Mouse (Mus musculus): ENCODE data around the gene Eml4. TPM values are rescaled to one million over a fixed set of nuclear protein-coding genes. Genes with fewer than 3 reads are reported as not detected.

The Eml4 gene
- total and polyA plus RNA-seq, 3 experiments = 38.2 to 75.6 (median 60.1) TPM

DNA sequence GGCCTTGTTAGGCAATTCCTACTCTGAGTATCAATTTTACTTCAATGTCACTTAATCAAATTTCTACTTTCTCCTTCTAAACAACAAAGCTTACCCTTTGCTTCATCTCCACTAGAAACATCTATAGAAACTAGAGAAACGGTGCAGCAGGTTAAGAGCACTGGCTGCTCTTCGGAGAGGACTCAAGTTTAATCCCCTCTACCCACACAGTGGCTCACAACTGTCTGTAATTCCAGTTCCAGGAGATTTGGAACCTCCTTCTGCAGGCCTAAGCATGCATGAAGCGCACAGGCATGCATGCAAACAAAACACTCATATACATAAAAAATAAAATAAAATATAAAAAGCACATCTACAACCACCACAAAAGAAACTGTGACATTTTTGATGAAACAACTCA, 161.4 kb downstream of the Eml4 start:
- H3K4me1 ChIP-seq (ENCODE audit: control insufficient read depth in 1 of 2, insufficient read depth in 2 of 2) = peaks cover 10 to 31% of the 10 kb centered on the region in 2 experiments
- in situ Hi-C loops (cut with MboI; ENCODE audit: low pct_ligation_motif_present, low pct_unique_long_range_greater_than_20kb, low sequenced_read_pairs) = no loop called here
- dilution Hi-C loops (cut with MboI; ENCODE audit: extremely low pct_ligation_motif_present, extremely low pct_unique_long_range_greater_than_20kb, low sequenced_read_pairs) = no loop called here

GRCm38 (mm10) chr17:83513655-83514212, 163.0 kb downstream of the Eml4 start:
- dilution Hi-C loops (cut with MboI; ENCODE audit: extremely low pct_ligation_motif_present, extremely low pct_unique_long_range_greater_than_20kb, low sequenced_read_pairs) = no loop called here
- H3K4me1 ChIP-seq (ENCODE audit: control insufficient read depth in 1 of 2, insufficient read depth in 2 of 2) = peaks cover 10 to 31% of the 10 kb centered on the region in 2 experiments
- DNase-seq (ENCODE audit: extremely low read depth) = no peak

More for the DNA sequence above, 161.4 kb downstream of the Eml4 start:
- DNase-seq (ENCODE audit: extremely low read depth) = no peak
- no peak overlapping the region for H3K4me3 ChIP-seq (replicated peaks in 1 of 3; ENCODE audit: low read depth in 2 of 3, low read length in 2 of 3, poor library complexity in 1 of 3)
- H3K9ac ChIP-seq (ENCODE audit: insufficient read depth, low read depth) = no peak overlapping the region
- H3K27ac ChIP-seq (ENCODE audit: insufficient read depth, low read depth) = no peak overlapping the region
- peaks cover 59% of the 10 kb centered on the region for H3K79me2 ChIP-seq (replicated peaks; ENCODE audit: control insufficient read depth, extremely low read depth, insufficient read depth, poor library complexity, severe bottlenecking)
- 0 out of 2 replicates have a peak overlapping the region, but pooled peaks have one; percentile 7 for H3K4me2 ChIP-seq (ENCODE audit: insufficient read depth, low read depth, poor library complexity, severe bottlenecking)
- peaks cover 2 to 31% of the 10 kb centered on the region in 2 experiments for H3K36me3 ChIP-seq (replicated peaks in 1 of 2; ENCODE audit: control insufficient read depth in 1 of 2, insufficient read depth in 1 of 2, low read length in 1 of 2)
- H3K27me3 ChIP-seq (replicated peaks) = no peaks in the 10 kb centered on the region
- H3K9me3 ChIP-seq (replicated peaks; ENCODE audit: low read length) = no peaks in the 10 kb centered on the region
- no peak for TF ChIP-seq MAFK (IDR thresholded peaks at IDR 0.05; ENCODE audit: insufficient replicate concordance, low read length)
- TF ChIP-seq RCOR1 (conservative IDR thresholded peaks at IDR 0.05; ENCODE audit: low read depth, low read length) = no peak
- TF ChIP-seq ETS1 (conservative IDR thresholded peaks at IDR 0.05; ENCODE audit: low read depth, low read length) = no peak
- TF ChIP-seq MAZ (IDR thresholded peaks at IDR 0.05; ENCODE audit: low read depth, low read length) = no peak
- no peak for TF ChIP-seq E2F4 (IDR thresholded peaks at IDR 0.05; ENCODE audit: insufficient replicate concordance, low read depth, low read length)
- no peak for TF ChIP-seq KAT2A (IDR thresholded peaks at IDR 0.05; ENCODE audit: insufficient replicate concordance, low read length)
- no peak for TF ChIP-seq MXI1 (IDR thresholded peaks at IDR 0.05; ENCODE audit: low read depth, low read length)
- no peak for TF ChIP-seq POLR2AphosphoS2 (IDR thresholded peaks at IDR 0.05; ENCODE audit: low read depth, low read length)
- TF ChIP-seq HCFC1 (IDR thresholded peaks at IDR 0.05; ENCODE audit: low read depth, low read length) = no peak
- no peak for TF ChIP-seq SIN3A (IDR thresholded peaks at IDR 0.05; ENCODE audit: low read length)
- no peak for TF ChIP-seq JUND (conservative IDR thresholded peaks at IDR 0.05; ENCODE audit: low read depth, low read length)
- no peak for TF ChIP-seq RAD21 (IDR thresholded peaks at IDR 0.05; ENCODE audit: low read depth, low read length)

More at GRCm38 (mm10) chr17:83513655-83514212, 163.0 kb downstream of the Eml4 start:
- Histone ChIP-seq H3K9ac (ENCODE audit: insufficient read depth, low read depth) (peak overlapping the region; percentile 79), H3K9me3 (replicated peaks; ENCODE audit: low read length) (no peaks in the 10 kb centered on the region), H3K4me2 (ENCODE audit: insufficient read depth, low read depth, poor library complexity, severe bottlenecking) (peak overlapping the region; percentile 80), H3K36me3 (replicated peaks in 1 of 2; ENCODE audit: control insufficient read depth in 1 of 2, insufficient read depth in 1 of 2, low read length in 1 of 2) (peaks cover 0 to 18% of the 10 kb centered on the region in 2 experiments), H3K4me3 (replicated peaks in 1 of 3; ENCODE audit: low read depth in 2 of 3, low read length in 2 of 3, poor library complexity in 1 of 3) (peak overlapping the region; percentile 84 to 99 (median 99)), H3K27ac (ENCODE audit: insufficient read depth, low read depth) (no peak overlapping the region), H3K27me3 (replicated peaks) (no peaks in the 10 kb centered on the region), H3K79me2 (replicated peaks; ENCODE audit: control insufficient read depth, extremely low read depth, insufficient read depth, poor library complexity, severe bottlenecking) (peaks cover 51% of the 10 kb centered on the region)
- TF ChIP-seq CHD1 (IDR thresholded peaks at IDR 0.05; ENCODE audit: low read depth, low read length) = no peak
- TF ChIP-seq E2F4 (IDR thresholded peaks at IDR 0.05; ENCODE audit: insufficient replicate concordance, low read depth, low read length) = no peak
- no peak for TF ChIP-seq ZC3H11A (IDR thresholded peaks at IDR 0.05; ENCODE audit: low read depth, low read length)
- no peak for TF ChIP-seq SIN3A (IDR thresholded peaks at IDR 0.05; ENCODE audit: low read length)
- no peak for TF ChIP-seq MAZ (IDR thresholded peaks at IDR 0.05; ENCODE audit: low read depth, low read length)
- TF ChIP-seq ZNF384 (IDR thresholded peaks at IDR 0.05; ENCODE audit: low read depth, low read length) = no peak
- TF ChIP-seq UBTF (IDR thresholded peaks at IDR 0.05; ENCODE audit: low read depth, low read length) = no peak
- no peak for TF ChIP-seq MAFK (IDR thresholded peaks at IDR 0.05; ENCODE audit: insufficient replicate concordance, low read length)
- no peak for TF ChIP-seq SMC3 (IDR thresholded peaks at IDR 0.05; ENCODE audit: low read depth, low read length)
- no peak for TF ChIP-seq USF1 (IDR thresholded peaks at IDR 0.05; ENCODE audit: low read depth, low read length)
- TF ChIP-seq GABPA (IDR thresholded peaks at IDR 0.05; ENCODE audit: insufficient replicate concordance, low read depth, low read length) = no peak
- TF ChIP-seq NRF1 (IDR thresholded peaks at IDR 0.05; ENCODE audit: low read depth, low read length) = no peak
- no peak; the same call in 1 of the 2 replicates for TF ChIP-seq POLR2A (IDR thresholded peaks at IDR 0.05; ENCODE audit: low read depth, low read length)
- no peak for TF ChIP-seq MXI1 (IDR thresholded peaks at IDR 0.05; ENCODE audit: low read depth, low read length)
- no peak for TF ChIP-seq BHLHE40 (IDR thresholded peaks at IDR 0.05; ENCODE audit: low read depth, low read length)
- no peak for TF ChIP-seq TBP (conservative IDR thresholded peaks at IDR 0.05; ENCODE audit: low read depth, low read length)
- in situ Hi-C loops (cut with MboI; ENCODE audit: low pct_ligation_motif_present, low pct_unique_long_range_greater_than_20kb, low sequenced_read_pairs) = no loop called here
